11 mouse cellular contexts compared by ENCODE assay signal in the genomic region with DNA sequence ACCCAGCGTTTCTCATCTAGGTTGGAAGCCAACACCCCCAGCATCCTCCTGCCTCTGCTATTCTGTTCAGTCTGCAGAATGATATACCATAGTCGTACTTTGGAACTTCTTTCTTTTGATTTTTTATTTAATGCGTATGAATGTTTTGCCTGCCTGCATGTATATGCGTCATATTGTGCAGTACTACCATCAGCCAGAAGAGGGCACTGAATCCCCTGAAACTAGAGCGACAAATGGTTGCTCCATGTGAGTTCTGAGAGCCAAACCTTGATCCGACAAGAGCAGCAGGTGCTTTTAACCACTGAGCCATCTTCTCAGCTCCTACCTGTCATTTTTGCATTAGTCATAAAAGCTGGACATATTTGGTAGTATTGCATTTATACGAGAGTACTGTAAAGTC. TPM values are rescaled to one million over a fixed set of nuclear protein-coding genes. Genes with fewer than 3 reads are reported as not detected.
DNase-seq lines count a peak whose midpoint lies in the region; ATAC-seq and TF ChIP-seq lines count a peak whose summit lies in the region.
"Had no signal": no experiment of that assay in that cellular context is flagged by ENCODE, and none has a peak within 500 bp of the region (broad histone marks: within the 10 kb centered on the region; RNA-seq: fewer than 3 reads in every experiment).

No protein-coding gene starts in this region.

- DNase-seq in cerebellum, postnatal 25 days, result peak; percentile 38 to 66
- DNase-seq in cerebellum, adult 9-11 months, result no peak
- peak; percentile 51 for DNase-seq in left cerebral cortex, postnatal 4 days
- DNase-seq in left cerebral cortex, adult 18-20 months (ENCODE audit: low spot score in 2 of 2), result no peak
- DNase-seq in CD8-positive naive resting alpha-beta T cell, adult 2 months (ENCODE audit: low read depth in 2 of 2, low spot score in 2 of 2), result peak; percentile 32 to 51
- no peak for DNase-seq in brain, embryonic 14.5 days (ENCODE audit: low read depth)
- DNase-seq in heart, adult 9 months (ENCODE audit: low spot score in 2 of 2), result no peak

- no peak for ATAC-seq in megakaryocyte progenitor cell, adult 5-6 weeks (replicated peaks; ENCODE audit: poor library complexity)
- ATAC-seq: intestine, embryonic 15.5 days; Patski had no signal

- TF ChIP-seq POLR2A in brain, embryonic 14.5 days (IDR thresholded peaks at IDR 0.05; ENCODE audit: borderline replicate concordance, extremely low read depth, insufficient read depth, insufficient read length, poor library complexity, severe bottlenecking), result no peak

- TF ChIP-seq CTCF in brain, embryonic 14.5 days (IDR thresholded peaks at IDR 0.05; ENCODE audit: borderline replicate concordance, extremely low read depth, insufficient read depth, insufficient read length), result peak; percentile 35; the same call in 1 of the 2 replicates

- intact Hi-C loops in left cerebral cortex, postnatal 4 days (cut with DNase I), result no loop called here

RNA-seq across cellular contexts. Expression of a gene that starts 3.3 kb away (rescaled TPM):
- under 1 TPM; 0.58 to 0.64 TPM for total RNA-seq in left cerebral cortex, postnatal 4 days (2021)
- total RNA-seq in left cerebral cortex, adult 18-20 months (2021), result 1 to 10 TPM in 1 of 2 experiments, under 1 TPM in 1; 0.70 to 1.3 TPM
- polyA plus RNA-seq in brain, embryonic 14.5 days (2012; rRNA removed), result 2.3 and 3.5 TPM in 2 replicates
- total RNA-seq in megakaryocyte progenitor cell, adult 5-6 weeks (2015), result not detected in 2 replicates
- total RNA-seq in megakaryocyte progenitor cell, adult 5-6 weeks (2017), result 0.81 and 1.1 TPM in 2 replicates

RNA-seq across cellular contexts. Expression of a gene that starts 3.7 kb away (rescaled TPM):
- total RNA-seq in left cerebral cortex, postnatal 4 days (2021), result 10 to 100 TPM; 42.0 to 44.1 TPM
- 10 to 100 TPM; 34.9 to 35.8 TPM for total RNA-seq in left cerebral cortex, adult 18-20 months (2021)
- 27.1 and 32.5 TPM in 2 replicates for polyA plus RNA-seq in brain, embryonic 14.5 days (2012; rRNA removed)
- total RNA-seq in megakaryocyte progenitor cell, adult 5-6 weeks (2015), result 37.0 and 38.8 TPM in 2 replicates
- total RNA-seq in megakaryocyte progenitor cell, adult 5-6 weeks (2017), result 15.7 and 17.7 TPM in 2 replicates

RNA-seq across cellular contexts. Expression of a gene that starts 20.2 kb away (rescaled TPM):
- 10 to 100 TPM; 22.7 to 26.0 TPM for total RNA-seq in left cerebral cortex, postnatal 4 days (2021)
- total RNA-seq in left cerebral cortex, adult 18-20 months (2021), result 10 to 100 TPM; 28.7 to 31.0 TPM
- 32.8 and 38.1 TPM in 2 replicates for polyA plus RNA-seq in brain, embryonic 14.5 days (2012; rRNA removed)
- 2.0 and 2.3 TPM in 2 replicates for total RNA-seq in megakaryocyte progenitor cell, adult 5-6 weeks (2015)
- total RNA-seq in megakaryocyte progenitor cell, adult 5-6 weeks (2017), result 4.7 and 5.8 TPM in 2 replicates

RNA-seq across cellular contexts. Expression of a gene that starts 20.4 kb away (rescaled TPM):
- 10 to 100 TPM; 52.0 to 55.4 TPM for total RNA-seq in left cerebral cortex, postnatal 4 days (2021)
- 10 to 100 TPM; 34.0 to 41.6 TPM for total RNA-seq in left cerebral cortex, adult 18-20 months (2021)
- polyA plus RNA-seq in brain, embryonic 14.5 days (2012; rRNA removed), result 42.7 and 49.7 TPM in 2 replicates
- 11.8 and 13.3 TPM in 2 replicates for total RNA-seq in megakaryocyte progenitor cell, adult 5-6 weeks (2015)
- 34.9 and 35.8 TPM in 2 replicates for total RNA-seq in megakaryocyte progenitor cell, adult 5-6 weeks (2017)

RNA-seq across cellular contexts. Expression of a gene that starts 41.9 kb away (rescaled TPM):
- under 1 TPM in 1 of 2 experiments, not detected in 1; 0.40 TPM for total RNA-seq in left cerebral cortex, postnatal 4 days (2021)
- total RNA-seq in left cerebral cortex, adult 18-20 months (2021), result not detected
- 0.18 and 0.30 TPM in 2 replicates for polyA plus RNA-seq in brain, embryonic 14.5 days (2012; rRNA removed)
- not detected in 2 replicates for total RNA-seq in megakaryocyte progenitor cell, adult 5-6 weeks (2015)
- total RNA-seq in megakaryocyte progenitor cell, adult 5-6 weeks (2017), result not detected in 2 replicates
- polyA plus RNA-seq: heart, embryonic 15.5 days; intestine, embryonic 15.5 days had no signal

Comparison
In these comparisons a context has a peak if more than half of its experiments do, and no peak if none do; other contexts are left out.
1. DNase-seq: peak in cerebellum, postnatal 25 days (2 of 2), left cerebral cortex, postnatal 4 days (single experiment) and CD8-positive naive resting alpha-beta T cell, adult 2 months (2 of 2); none in cerebellum, adult 9-11 months (single experiment), left cerebral cortex, adult 18-20 months (0 of 2), brain, embryonic 14.5 days (single experiment) and heart, adult 9 months (0 of 2).